Mouse (Mus musculus) 416B (cell line): ENCODE measurements at regions not wholly inside any gene's neighbourhood (a gene's known extent, or its start where the extent isn't known, plus 50 kb on each side); places are given as distances from the start of the nearest gene placed in this dataset.

ENCODE experiments used
- DNase-seq: peaks from one replicate; pipeline ENCODE4 v3.0.0; 2011; ENCODE audit warnings: low read depth

DNA sequence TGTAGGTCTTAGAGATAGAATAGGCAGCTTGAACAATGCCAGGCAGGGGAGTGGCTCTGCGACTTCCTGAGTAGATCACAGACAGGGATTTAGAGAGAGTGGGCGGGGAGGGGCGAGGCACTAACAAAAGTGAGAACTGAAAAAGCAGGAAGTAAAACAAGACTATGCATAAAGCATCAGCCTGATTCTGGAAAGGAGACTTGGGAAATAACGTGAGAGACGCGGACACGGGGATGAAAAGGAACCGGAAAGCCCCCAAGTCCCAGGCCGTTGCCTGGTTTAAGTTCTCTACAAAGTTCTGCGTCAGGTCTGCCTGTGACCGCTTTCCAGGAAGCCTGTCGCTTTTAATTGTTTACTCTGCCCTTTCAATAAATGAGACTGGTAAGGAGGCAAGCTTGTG is 86.3 kb downstream of the D16Ertd472e start:
- DNase-seq: peak; percentile 42

- DNase-seq: no peak
Observed at GRCm38 (mm10) chr16:78489604-78490003, 86.9 kb downstream of the D16Ertd472e start.

DNA sequence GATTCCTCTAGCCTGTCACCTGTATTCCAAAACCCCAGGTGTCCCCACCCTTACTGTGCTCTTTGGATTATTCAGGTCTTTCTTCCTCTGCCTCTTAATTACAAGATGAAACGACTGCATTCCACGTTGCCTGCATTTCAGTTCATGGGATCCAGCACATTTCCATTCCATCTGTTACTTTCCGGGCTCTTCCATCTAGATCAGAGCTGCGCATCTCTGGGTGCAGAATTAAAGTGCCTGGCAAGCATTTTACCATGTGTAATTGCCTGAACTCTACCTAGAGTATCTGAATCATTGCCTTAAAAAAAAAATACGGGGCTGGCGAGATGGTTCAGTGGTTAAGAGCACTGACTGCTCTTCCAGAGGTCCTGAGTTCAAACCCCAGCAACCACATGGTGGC is 90.0 kb downstream of the D16Ertd472e start:
- DNase-seq: no peak

DNA sequence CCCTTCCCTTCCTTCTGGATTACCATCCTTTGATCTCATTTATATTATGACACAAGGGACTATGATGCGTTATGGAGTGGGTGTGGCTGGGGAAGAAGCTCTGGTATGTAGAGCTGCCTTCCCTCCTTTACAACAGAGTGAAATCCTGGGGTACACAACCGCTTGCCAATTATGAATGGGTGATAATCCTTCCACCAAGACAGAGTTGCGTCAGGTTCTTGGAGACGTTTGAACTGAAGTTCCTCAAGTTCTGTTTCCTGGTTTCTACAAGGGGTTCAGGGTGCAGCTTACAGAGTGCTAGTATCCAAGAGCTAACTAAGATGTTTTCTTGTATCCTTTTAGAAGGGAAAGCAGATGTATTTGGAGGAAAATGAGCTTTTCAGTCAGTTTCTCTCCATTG is 92.2 kb downstream of the D16Ertd472e start:
- no peak for DNase-seq

- DNase-seq: no peak
Observed at GRCm38 (mm10) chr16:78481571-78481970, 94.9 kb downstream of the D16Ertd472e start.

DNA sequence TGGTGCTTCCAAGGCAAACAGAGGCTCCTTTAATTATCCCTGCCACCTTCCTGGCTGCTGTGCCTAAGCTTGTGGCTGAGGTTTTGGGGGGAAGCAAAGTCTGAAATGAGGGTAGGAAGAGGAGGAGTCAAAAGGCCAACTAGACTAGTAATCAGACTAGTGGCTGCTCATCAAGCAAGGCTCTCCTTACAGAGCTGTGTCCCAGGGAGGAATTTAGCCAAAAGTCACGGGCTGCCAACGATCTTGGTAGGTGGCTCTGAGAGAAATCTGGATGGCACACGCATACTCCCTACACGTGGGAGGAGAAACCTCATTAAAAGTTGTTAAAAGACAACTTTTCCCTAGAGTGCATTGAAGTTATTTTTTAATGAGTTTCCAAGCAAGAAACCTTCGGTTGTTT is 95.4 kb downstream of the D16Ertd472e start:
- no peak for DNase-seq

GRCm38 (mm10) chr16:78480261-78480660 is 96.2 kb downstream of the D16Ertd472e start:
- no peak for DNase-seq

DNA sequence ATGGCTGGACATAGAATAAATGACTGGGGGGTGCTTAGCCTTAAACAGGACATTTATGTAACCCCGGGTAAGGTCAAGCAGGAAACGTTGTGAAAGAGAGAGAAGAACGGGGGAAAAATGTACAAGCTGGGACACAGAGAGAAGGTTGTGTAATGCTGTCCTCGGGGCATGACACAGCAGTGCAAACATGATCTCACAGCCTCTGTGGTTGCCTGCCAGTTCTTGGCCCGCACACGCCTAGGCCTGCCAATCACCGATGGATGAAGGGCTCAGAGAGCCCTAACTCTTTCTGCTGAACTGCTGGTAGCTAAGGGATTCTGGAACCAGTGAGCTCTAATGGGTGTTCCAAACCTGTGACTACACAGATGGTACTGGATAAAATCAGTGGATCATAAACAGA is 96.5 kb upstream of the Btg3 start:
- DNase-seq: peak; percentile 94

- no peak for DNase-seq
Observed at GRCm38 (mm10) chr16:78459996-78460395, 83.0 kb upstream of the Btg3 start.

DNA sequence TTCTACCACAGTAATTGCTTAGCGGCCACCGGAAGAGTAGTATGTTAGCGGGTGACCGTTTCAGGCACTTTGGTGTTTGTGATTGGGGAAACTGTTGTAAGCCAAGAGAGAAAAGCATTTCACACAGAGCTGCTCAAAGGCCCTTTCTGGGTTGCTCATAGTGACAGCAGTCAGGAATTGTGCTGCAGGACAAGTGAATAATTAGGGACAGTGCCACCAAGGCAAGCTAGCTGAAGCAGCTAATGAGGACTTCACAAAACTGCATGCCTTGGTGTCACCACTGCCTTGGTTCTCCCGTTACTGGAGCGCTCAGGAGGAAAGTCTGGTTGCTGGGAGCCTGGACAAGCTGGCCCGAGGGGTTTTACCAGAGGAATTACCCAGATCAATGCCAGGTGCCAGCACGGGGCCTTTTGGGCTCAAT is 80.7 kb upstream of the Btg3 start:
- DNase-seq: no peak

- no peak for DNase-seq
Observed at GRCm38 (mm10) chr16:78456345-78456744, 79.4 kb upstream of the Btg3 start.

- DNase-seq: no peak
Observed at GRCm38 (mm10) chr16:78454509-78454908, 77.5 kb upstream of the Btg3 start.

- peak; percentile 86 for DNase-seq
Observed at GRCm38 (mm10) chr16:78452303-78452702, 75.3 kb upstream of the Btg3 start.

GRCm38 (mm10) chr16:78451750-78452149 is 74.8 kb upstream of the Btg3 start:
- DNase-seq: peak; percentile 28

GRCm38 (mm10) chr16:78451251-78451650 is 74.3 kb upstream of the Btg3 start:
- DNase-seq: no peak

GRCm38 (mm10) chr16:78449231-78449630 is 72.2 kb upstream of the Btg3 start:
- no peak for DNase-seq

DNA sequence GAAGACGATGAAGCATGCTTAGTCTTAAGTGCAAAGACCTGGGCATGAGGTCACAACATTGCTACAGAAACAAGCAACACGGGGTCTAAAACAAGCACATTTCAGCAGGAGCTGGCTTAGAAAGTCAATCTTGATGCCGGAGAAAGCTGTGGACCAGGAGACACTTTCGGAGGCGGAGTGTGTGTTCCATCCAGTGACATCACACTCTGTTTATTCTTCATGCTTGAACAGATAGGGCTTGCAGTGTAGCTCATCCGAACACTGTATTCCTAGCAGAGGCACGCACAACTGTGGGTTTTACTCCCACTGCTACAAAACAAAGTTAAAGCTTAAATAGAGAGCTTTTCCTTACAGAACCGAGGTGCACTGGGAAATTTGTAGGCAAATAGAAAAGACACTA is 66.3 kb upstream of the Btg3 start:
- no peak for DNase-seq

DNA sequence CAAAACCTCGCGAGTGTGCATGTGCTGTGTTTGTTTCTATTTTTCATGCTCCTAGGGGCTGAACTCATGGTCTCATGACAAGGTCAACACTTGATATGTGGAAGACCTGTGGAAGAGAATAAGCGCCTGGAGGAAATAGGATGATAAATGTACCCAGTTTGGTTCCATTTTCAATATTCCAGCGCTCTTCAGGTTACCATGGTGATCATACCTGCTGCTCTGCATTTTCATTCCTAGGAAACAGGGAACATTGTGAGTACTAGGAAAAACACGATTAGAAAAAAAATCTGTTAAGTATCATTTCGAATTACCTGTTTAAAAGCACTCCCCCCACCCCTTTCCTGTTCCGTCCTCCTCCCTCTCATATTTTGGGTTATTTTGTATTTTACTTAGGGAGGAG is 65.8 kb upstream of the Btg3 start:
- DNase-seq: no peak

- DNase-seq: no peak
Observed at GRCm38 (mm10) chr16:78441961-78442360, 65.0 kb upstream of the Btg3 start.

GRCm38 (mm10) chr16:78435707-78436106 is 58.7 kb upstream of the Btg3 start:
- no peak for DNase-seq

GRCm38 (mm10) chr16:78427470-78428041 is 50.6 kb upstream of the Btg3 start:
- no peak for DNase-seq
